Mouse (Mus musculus) heart, embryonic 16.5 days (tissue): ENCODE data around the gene Ostm1. TPM values are rescaled to one million over a fixed set of nuclear protein-coding genes. Genes with fewer than 3 reads are reported as not detected.

Source experiments
- ATAC-seq: fragments of 200-750 bp; cut with Nextera tagmentation; replicated peaks from 2 replicates; pipeline ENCODE4 v1.8.0; 2017; ENCODE audit warnings: moderate number of reproducible peaks; ENCODE audit not compliant: insufficient read depth, low FRiP score; ENCODE audit errors: extremely low read depth
- H3K27ac ChIP-seq: fragments of 300-500 bp; sonication (generic); 2 replicates; pipeline ENCODE4 v1.5.1; 2014; ENCODE audit warnings: mild to moderate bottlenecking, low read length, control low read depth, moderate library complexity
- H3K27me3 ChIP-seq: fragments of 300-500 bp; sonication (generic); 2 replicates; pipeline ENCODE4 v1.6.1; 2014; ENCODE audit warnings: low read length, mixed read lengths; ENCODE audit not compliant: control insufficient read depth, insufficient read depth
- H3K36me3 ChIP-seq: fragments of 300-500 bp; sonication (generic); 2 replicates; pipeline ENCODE4 v1.6.1; 2014; ENCODE audit not compliant: control insufficient read depth, insufficient read depth
- H3K4me1 ChIP-seq: fragments of 300-500 bp; sonication (generic); 2 replicates; pipeline ENCODE4 v1.6.1; 2014; ENCODE audit warnings: low read length, mixed read lengths; ENCODE audit not compliant: control insufficient read depth, insufficient read depth
- H3K4me2 ChIP-seq: fragments of 300-500 bp; sonication (generic); 2 replicates; pipeline ENCODE4 v1.6.1; 2014; ENCODE audit warnings: low read depth, mild to moderate bottlenecking, control low read depth, low read length
- H3K4me3 ChIP-seq: fragments of 300-500 bp; sonication (generic); 2 replicates; pipeline ENCODE4 v1.5.1; 2014; ENCODE audit warnings: mild to moderate bottlenecking, control low read depth, low read length
- H3K9ac ChIP-seq: fragments of 300-500 bp; sonication (generic); 2 replicates; pipeline ENCODE4 v1.6.1; 2014; ENCODE audit warnings: low read length, control low read depth
- H3K9me3 ChIP-seq: fragments of 300-500 bp; sonication (generic); replicated peaks from 2 replicates; pipeline ENCODE4 v1.6.1; 2016; ENCODE audit warnings: low read length; ENCODE audit not compliant: control insufficient read depth
- WGBS: fragments of 180-500 bp; shearing (Covaris S2); extraction: QIAGEN DNeasy Blood & Tissue Kit; methylation state at CpG from one replicate; pipeline ENCODE4 v1.1.7; 2014; 5-methylcytosine and 5-hydroxymethylcytosine counted together
- polyA plus RNA-seq: library from polyadenylated mRNA; unstranded; fragments of >200 nt; fragmentation: Nextera tagmentation; extraction: Ambion mirVana; gene quantifications from 2 replicates; pipeline ENCODE4 v1.2.1, GENCODE M21; 2015

Gene Ostm1
- polyA plus RNA-seq, 1 experiment from 2014 or later, result 24.0 TPM

DNA sequence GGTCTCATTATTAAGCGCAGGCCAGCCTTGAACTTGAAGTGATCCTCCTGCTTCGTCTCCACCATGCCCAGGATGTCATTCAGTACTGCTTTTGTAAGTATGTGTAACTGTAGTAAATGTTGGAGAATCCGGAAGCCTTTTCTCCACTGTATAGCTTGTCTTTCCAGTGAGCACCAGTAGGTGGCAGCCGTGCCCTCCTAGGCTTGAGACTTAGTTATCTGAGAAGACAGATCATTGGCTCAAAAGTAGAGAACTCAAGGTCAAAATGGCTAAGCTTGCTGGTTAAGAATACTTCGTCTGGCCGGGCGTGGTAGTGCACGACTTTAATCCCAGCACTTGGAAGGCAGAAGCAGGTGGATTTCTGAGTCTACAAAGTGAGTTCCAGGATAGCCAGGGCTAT lies 113.4 kb downstream of the Ostm1 start:
- Histone ChIP-seq H3K9me3 (no peaks in the 10 kb centered on the region), H3K4me2 (no peak overlapping the region), H3K4me1 (no peaks in the 10 kb centered on the region), H3K27me3 (no peaks in the 10 kb centered on the region), H3K4me3 (no peak overlapping the region), H3K27ac (no peak overlapping the region), H3K36me3 (peaks cover 4% of the 10 kb centered on the region), H3K9ac (no peak overlapping the region)
- WGBS, result 23% methylated on average over 8 of the region's 8 CpGs
- ATAC-seq, result no peak

DNA sequence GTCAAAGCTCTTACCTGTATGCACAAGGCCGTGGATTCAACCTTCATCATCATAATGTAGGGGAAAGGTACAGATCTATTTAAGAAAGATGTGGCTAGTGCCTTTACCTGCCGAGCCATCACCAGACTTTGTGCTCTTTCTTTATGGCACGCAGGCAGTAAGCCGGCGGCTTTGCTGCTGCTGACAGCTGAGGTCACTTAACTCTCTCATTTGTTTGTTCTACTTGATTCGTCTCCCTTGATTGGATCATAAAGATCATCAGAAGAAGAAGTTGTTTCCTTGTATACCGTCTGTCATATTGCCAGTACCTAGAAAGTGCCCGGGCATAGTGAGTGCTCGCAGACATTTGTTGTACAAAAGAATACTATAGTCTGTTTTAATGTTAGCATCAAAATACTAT lies 114.8 kb downstream of the Ostm1 start:
- WGBS, result 86% methylated on average over 9 of the region's 9 CpGs
- no peaks in the 10 kb centered on the region for H3K9me3 ChIP-seq

DNA sequence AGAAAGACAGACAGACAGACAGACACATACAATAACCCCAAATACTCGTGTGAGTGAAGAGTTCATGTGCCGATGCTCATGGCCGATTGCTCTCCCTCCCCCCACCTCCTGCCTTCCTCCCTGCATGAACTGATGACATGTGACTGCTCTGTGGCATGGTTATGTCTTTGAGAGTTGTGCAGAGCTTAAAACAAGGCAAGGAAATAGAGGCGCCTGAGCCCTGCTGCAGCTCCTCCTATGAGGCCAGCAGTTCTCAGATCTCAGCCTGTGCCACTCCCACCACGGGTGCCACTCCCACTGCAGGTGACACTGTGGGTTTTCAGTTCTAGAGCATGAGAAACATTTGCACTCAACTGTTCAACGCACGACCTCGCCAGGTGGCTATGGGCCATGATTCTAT lies 115.4 kb downstream of the Ostm1 start:
- Histone ChIP-seq H3K9ac (no peak overlapping the region), H3K4me2 (no peak overlapping the region), H3K9me3 (peaks cover 1% of the 10 kb centered on the region; the same call in 1 of the 2 replicates), H3K4me3 (no peak overlapping the region), H3K36me3 (peaks cover 5% of the 10 kb centered on the region), H3K4me1 (no peaks in the 10 kb centered on the region), H3K27me3 (no peaks in the 10 kb centered on the region), H3K27ac (no peak overlapping the region)
- 74% methylated on average over 8 of the region's 8 CpGs for WGBS
- ATAC-seq, result peak; percentile 80

More for the DNA sequence above, 114.8 kb downstream of the Ostm1 start:
- Histone ChIP-seq H3K27me3 (no peaks in the 10 kb centered on the region), H3K4me3 (no peak overlapping the region), H3K36me3 (peaks cover 4% of the 10 kb centered on the region), H3K4me2 (no peak overlapping the region), H3K4me1 (no peaks in the 10 kb centered on the region), H3K9ac (no peak overlapping the region), H3K27ac (no peak overlapping the region)
- ATAC-seq, result no peak

DNA sequence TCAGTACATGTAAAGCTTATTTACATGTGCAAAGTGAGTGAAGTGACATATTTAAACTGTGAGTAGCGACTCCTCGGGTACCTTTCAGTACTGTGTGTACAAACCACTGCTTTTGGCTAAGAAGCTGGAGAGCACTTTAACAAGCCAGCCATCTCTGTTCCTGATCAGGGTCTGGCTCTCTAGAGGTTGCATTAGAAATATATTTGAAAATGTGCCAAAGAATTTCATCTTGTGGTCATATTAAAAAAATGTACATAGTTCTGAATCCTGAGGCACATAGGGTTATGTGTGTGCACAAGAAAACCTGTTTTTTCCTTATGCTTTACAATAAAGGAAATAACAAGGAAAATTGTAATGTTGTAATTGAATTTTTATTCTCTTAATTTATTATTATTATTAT lies 118.5 kb downstream of the Ostm1 start:
- Histone ChIP-seq H3K9ac (no peak overlapping the region), H3K4me2 (no peak overlapping the region), H3K27ac (no peak overlapping the region), H3K4me1 (no peaks in the 10 kb centered on the region), H3K27me3 (no peaks in the 10 kb centered on the region), H3K4me3 (no peak overlapping the region), H3K9me3 (peaks cover 9% of the 10 kb centered on the region), H3K36me3 (peaks cover 9% of the 10 kb centered on the region)
- WGBS, result 87% methylated on average over 2 of the region's 2 CpGs
- no peak for ATAC-seq

DNA sequence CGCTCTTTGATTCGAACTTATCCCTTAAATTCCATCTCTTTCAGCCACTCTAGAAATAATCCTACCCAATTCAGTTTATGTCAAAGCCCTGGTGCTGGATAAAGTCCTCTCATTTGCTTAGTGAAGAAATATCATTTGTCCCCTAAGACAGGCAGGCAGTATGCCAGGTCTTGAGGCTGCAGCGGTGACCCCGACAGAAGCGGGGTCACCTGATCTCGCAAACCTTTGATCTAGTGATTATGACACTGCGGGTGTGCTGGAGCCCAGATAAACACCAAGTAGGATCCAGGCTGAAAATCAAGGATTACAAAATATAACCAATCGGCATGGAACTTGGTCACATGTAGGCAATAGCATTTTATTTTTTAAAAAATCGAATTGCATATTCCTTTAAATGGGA lies 131.1 kb downstream of the Ostm1 start:
- Histone ChIP-seq H3K4me1 (peaks cover 8% of the 10 kb centered on the region), H3K27ac (no peak overlapping the region), H3K9me3 (peaks cover 3% of the 10 kb centered on the region; the same call in 1 of the 2 replicates), H3K4me2 (peak overlapping the region; percentile 59), H3K4me3 (no peak overlapping the region), H3K9ac (no peak overlapping the region), H3K36me3 (no peaks in the 10 kb centered on the region), H3K27me3 (no peaks in the 10 kb centered on the region)
- 18% methylated on average over 9 of the region's 9 CpGs for WGBS
- ATAC-seq, result no peak

DNA sequence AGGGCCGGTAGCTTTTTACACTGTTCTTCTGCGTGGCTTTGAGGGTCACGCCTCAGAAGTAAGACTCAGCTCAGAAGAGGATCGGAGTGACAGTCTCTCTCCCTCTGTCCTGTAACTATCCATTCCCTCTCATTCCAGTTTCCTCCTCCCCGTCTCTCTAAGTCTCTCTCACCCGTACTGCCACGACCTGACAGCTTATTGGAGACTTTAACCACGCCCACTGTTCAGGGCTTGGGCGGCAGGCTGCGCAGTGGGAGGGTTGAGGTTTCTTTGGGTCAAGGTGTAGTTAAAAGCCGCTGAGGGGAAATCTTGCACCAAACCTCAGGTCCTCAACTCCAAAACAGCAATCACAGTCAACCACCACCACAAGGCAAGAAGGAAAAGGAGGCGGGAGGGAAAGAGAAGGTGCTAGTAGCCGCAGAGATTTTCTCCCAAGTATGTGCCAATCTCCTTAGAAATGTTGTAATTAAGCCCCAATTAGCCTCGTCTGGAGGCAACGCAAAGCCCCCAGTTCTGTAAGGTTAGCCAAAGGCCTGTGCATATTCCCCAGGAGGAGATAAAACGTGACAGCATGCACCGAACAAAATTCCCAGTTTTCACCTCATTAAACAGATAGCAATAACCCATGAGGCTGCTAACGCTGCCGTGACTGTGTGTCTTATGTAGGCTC lies 131.9 kb downstream of the Ostm1 start:
- H3K4me1 ChIP-seq, result peaks cover 8% of the 10 kb centered on the region
- no peaks in the 10 kb centered on the region for H3K27me3 ChIP-seq
- peak overlapping the region; percentile 35 for H3K4me3 ChIP-seq
- H3K9ac ChIP-seq, result no peak overlapping the region
- no peaks in the 10 kb centered on the region for H3K36me3 ChIP-seq
- ATAC-seq, result no peak
- 21% methylated on average over 19 of the region's 19 CpGs for whole genome bisulfite sequencing
- no peak overlapping the region for H3K27ac ChIP-seq
- no peaks in the 10 kb centered on the region for H3K9me3 ChIP-seq
- H3K4me2 ChIP-seq, result peak overlapping the region; percentile 59

DNA sequence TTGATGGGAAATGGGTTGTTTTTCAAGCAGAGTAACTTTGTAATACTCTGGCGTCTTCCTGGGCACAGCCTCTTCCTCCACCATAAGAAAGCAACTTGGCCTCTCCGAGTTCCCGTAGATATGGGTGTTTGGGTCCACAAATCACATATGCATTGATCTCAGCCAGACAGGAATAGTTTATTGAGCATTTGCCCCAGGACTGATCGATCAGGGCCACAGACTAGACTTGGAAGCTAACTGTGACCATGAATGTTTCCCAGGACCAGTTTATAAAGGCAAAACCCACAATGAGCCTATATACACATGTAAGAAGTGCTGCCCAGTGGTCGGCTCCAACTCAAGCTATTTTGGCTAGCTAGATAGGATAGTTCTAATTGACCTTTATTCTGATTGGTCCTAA lies 138.5 kb downstream of the Ostm1 start:
- Histone ChIP-seq H3K4me2 (no peak overlapping the region), H3K4me3 (no peak overlapping the region), H3K27me3 (no peaks in the 10 kb centered on the region), H3K9me3 (no peaks in the 10 kb centered on the region), H3K36me3 (no peaks in the 10 kb centered on the region), H3K9ac (no peak overlapping the region), H3K4me1 (no peaks in the 10 kb centered on the region), H3K27ac (no peak overlapping the region)
- no peak for ATAC-seq
- WGBS, result 85% methylated on average over 5 of the region's 5 CpGs

DNA sequence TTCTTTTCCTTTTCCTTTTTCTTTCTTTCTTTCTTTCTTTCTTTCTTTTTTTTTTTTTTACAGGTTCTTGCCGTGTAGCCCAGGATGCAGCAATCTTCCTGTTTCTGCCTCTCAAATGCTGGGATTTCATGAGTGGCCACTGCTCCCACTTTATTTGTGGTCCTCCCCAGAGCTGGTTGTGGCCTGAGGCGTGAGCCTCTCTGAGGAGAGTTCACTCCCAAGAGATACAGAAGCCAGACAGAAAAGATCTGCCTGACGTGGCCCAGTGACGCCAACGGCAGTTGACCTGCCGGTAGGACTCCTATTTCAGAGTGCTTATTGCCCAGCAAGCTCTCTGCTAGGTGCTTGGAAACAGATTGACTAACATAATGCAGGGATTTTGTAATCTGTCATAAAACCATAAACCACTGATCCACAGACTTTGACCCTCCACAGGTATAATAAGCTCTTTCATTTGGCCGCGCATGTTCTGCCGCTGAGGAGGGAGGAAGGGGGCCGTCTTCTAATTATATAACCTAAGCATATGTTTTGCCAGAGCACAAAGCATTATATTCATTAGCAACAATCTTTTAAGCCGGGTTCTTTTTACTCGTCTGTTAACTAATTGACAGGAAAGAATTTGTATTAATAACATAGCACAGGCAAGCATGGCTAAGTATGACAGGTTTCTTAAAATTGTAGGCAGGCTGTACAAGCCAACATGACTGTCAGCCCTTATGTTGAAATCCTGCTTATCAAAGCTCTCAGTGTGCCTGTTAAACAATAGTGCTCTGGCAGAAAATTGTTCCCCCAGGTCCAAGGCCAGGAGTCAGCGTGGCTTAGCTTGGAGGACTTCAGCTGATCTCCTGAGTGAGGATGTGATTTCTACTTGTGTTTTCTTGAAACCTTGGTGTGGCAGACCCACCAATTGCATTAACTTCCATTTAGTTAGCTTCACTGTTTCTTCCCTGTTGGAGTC lies 139.9 kb downstream of the Ostm1 start:
- ATAC-seq, result no peak
- Histone ChIP-seq H3K9me3 (no peaks in the 10 kb centered on the region), H3K4me1 (no peaks in the 10 kb centered on the region), H3K27ac (no peak overlapping the region), H3K4me3 (no peak overlapping the region), H3K27me3 (no peaks in the 10 kb centered on the region), H3K36me3 (no peaks in the 10 kb centered on the region), H3K4me2 (no peak overlapping the region), H3K9ac (no peak overlapping the region)
- 74% methylated on average over 13 of the region's 13 CpGs for WGBS

DNA sequence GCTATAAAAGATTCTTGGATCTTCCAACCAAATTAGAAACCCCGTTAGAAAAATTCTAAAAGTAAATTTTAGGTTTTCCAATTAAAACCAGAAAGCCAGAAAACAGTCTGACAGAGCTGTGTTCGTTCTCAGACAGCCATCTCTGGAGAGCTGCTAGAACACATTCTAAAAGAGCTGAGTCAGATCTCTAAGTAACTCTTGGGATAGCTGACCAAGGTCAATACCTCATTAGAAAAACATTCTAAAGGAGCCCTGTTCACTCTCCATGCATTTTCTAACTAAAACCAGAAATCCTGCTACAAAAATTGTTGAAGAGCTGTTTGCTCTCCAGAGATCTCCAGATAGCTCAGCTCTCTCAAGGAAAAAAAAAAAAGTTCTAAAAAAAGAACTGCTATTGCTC lies 146.0 kb downstream of the Ostm1 start:
- Histone ChIP-seq H3K9me3 (no peaks in the 10 kb centered on the region), H3K27me3 (no peaks in the 10 kb centered on the region), H3K4me2 (no peak overlapping the region), H3K4me1 (no peaks in the 10 kb centered on the region), H3K4me3 (no peak overlapping the region), H3K36me3 (no peaks in the 10 kb centered on the region), H3K9ac (no peak overlapping the region), H3K27ac (no peak overlapping the region)
- 65% methylated on average over 2 of the region's 2 CpGs for WGBS
- no peak for ATAC-seq
